Mouse (Mus musculus) G1E (cell line): Measurements from ENCODE around the gene Plaur. TPM values are rescaled to one million over a fixed set of nuclear protein-coding genes. Genes with fewer than 3 reads are reported as not detected.
A peak's percentile ranks its signal among the peaks of the same experiment; 100 is the strongest.
"Not testable (repeated sequence)": the region's sequence is repeated elsewhere in the genome, so short reads cannot be mapped to it uniquely, and the experiment has no call there.

Experiments
- ATAC-seq: 2 replicates; pipeline ENCODE4 v1.8.0; 2016; ENCODE audit warnings: mild to moderate bottlenecking; ENCODE audit not compliant: insufficient number of reproducible peaks, poor library complexity, low FRiP score, severe bottlenecking; ENCODE audit errors: extremely low read depth
- DNase-seq: peaks from one replicate; pipeline ENCODE4 v3.0.0; 2012; ENCODE audit warnings: low spot score
- H3K27me3 ChIP-seq: 2 replicates; pipeline ENCODE4 v1.6.1; 2012; ENCODE audit warnings: mild to moderate bottlenecking, low read length, inconsistent platforms; ENCODE audit not compliant: insufficient read depth
- H3K36me3 ChIP-seq: replicated peaks from 2 replicates; pipeline ENCODE3; 2012; ENCODE audit warnings: mild to moderate bottlenecking, inconsistent platforms
- H3K4me1 ChIP-seq: 2 replicates; pipeline ENCODE4 v1.6.1; 2012; ENCODE audit warnings: low read depth, low read length, inconsistent platforms, mixed read lengths; ENCODE audit not compliant: insufficient read depth
- H3K4me3 ChIP-seq: 2 replicates; pipeline ENCODE4 v1.5.1; 2012; ENCODE audit warnings: low read depth, mild to moderate bottlenecking, inconsistent platforms, low read length, moderate library complexity, mixed read lengths
- H3K9me3 ChIP-seq: replicated peaks from 2 replicates; pipeline ENCODE4 v1.6.1; 2012; ENCODE audit warnings: inconsistent platforms
- CTCF ChIP-seq: IDR thresholded peaks from 2 replicates; pipeline ENCODE4 v1.5.1; 2012; ENCODE audit warnings: low read depth, low read length, inconsistent platforms, mixed read lengths
- GATA1 ChIP-seq: IDR thresholded peaks from 2 replicates; pipeline ENCODE4 v1.6.1; 2012; ENCODE audit warnings: borderline replicate concordance, low read length, inconsistent platforms, mixed read lengths
- GATA2 ChIP-seq: IDR thresholded peaks from 2 replicates; pipeline ENCODE4 v1.6.1; 2012; ENCODE audit warnings: low read depth, low read length, inconsistent platforms, borderline replicate concordance
- POLR2AphosphoS5 ChIP-seq: IDR thresholded peaks from 2 replicates; pipeline ENCODE4 v1.6.1; 2012; ENCODE audit warnings: low read depth, low read length, inconsistent platforms; ENCODE audit not compliant: insufficient replicate concordance
- TAL1 ChIP-seq: conservative IDR thresholded peaks from 2 replicates; pipeline ENCODE4 v1.6.1; 2012; ENCODE audit warnings: low read depth, low read length, inconsistent platforms, mixed read lengths
- polyA plus RNA-seq: library from polyadenylated mRNA; stranded (reverse); fragments of >175 nt; gene quantifications from 2 replicates; pipeline ENCODE4 v1.2.3, GENCODE M21; 2012
- total RNA-seq, 2 experiments: library from RNA; stranded (forward) in 1 of 2; stranded (reverse) in 1 of 2; fragments of 200-1000 nt in 1 of 2; fragments of >200 nt in 1 of 2; fragmentation: Nextera tagmentation in 1 of 2; gene quantifications; 2 replicates each; pipeline ENCODE4 v1.2.3; 2014 to 2017

Gene Plaur
- total and polyA plus RNA-seq, 3 experiments, result 0.11 to 0.17 TPM; not detected in 1

- Histone ChIP-seq H3K4me3 (no peak within 1 kb of the TSS), H3K36me3 (peaks cover 47% of the 10 kb centered on the region), H3K27me3 (no peaks in the 10 kb centered on the region), H3K9me3 (no peaks in the 10 kb centered on the region), H3K4me1 (peaks cover 12% of the 10 kb centered on the region)
- DNase-seq, result no peak
- no peak for ATAC-seq
- TF ChIP-seq CTCF (no peak), GATA2 (no peak), TAL1 (no peak), GATA1 (no peak), POLR2AphosphoS5 (no peak)
These were observed 50.1 kb downstream of the Plaur start, which contains the start of gene AC161166.1 for GRCm38 (mm10) chr7:24512355-24512754. TSS of gene AC161166.1 (minus strand) at chr7:24512455.

GRCm38 (mm10) chr7:24516319-24516718 is 54.0 kb downstream of the Plaur start:
- H3K9me3 ChIP-seq, H3K4me3 ChIP-seq, H3K4me1 ChIP-seq, ATAC-seq, H3K27me3 ChIP-seq: not testable (repeated sequence)
- DNase-seq, result peak; percentile 22
- H3K36me3 ChIP-seq, result peaks cover 38% of the 10 kb centered on the region
- TF ChIP-seq CTCF, result peak; percentile 7; the same call in 1 of the 2 replicates

GRCm38 (mm10) chr7:24517077-24517476 is 54.8 kb downstream of the Plaur start:
- Histone ChIP-seq H3K9me3 (no peaks in the 10 kb centered on the region), H3K36me3 (peaks cover 31% of the 10 kb centered on the region), H3K4me1 (no peaks in the 10 kb centered on the region; the same call in 1 of the 2 replicates), H3K4me3 (no peak overlapping the region), H3K27me3 (peaks cover 8% of the 10 kb centered on the region; the same call in 1 of the 2 replicates)
- DNase-seq, result no peak
- TF ChIP-seq TAL1, result no peak
- no peak for TF ChIP-seq GATA2
- TF ChIP-seq POLR2AphosphoS5, result no peak
- TF ChIP-seq CTCF, result no peak
- no peak for TF ChIP-seq GATA1
- ATAC-seq, result no peak

GRCm38 (mm10) chr7:24517654-24518053 is 55.4 kb downstream of the Plaur start:
- DNase-seq, result no peak
- Histone ChIP-seq H3K4me1 (no peaks in the 10 kb centered on the region; the same call in 1 of the 2 replicates), H3K36me3 (peaks cover 25% of the 10 kb centered on the region), H3K27me3 (peaks cover 12% of the 10 kb centered on the region; the same call in 1 of the 2 replicates), H3K4me3 (no peak overlapping the region), H3K9me3 (no peaks in the 10 kb centered on the region)
- no peak for ATAC-seq
- no peak for TF ChIP-seq GATA1
- TF ChIP-seq TAL1, result no peak
- no peak for TF ChIP-seq CTCF
- no peak for TF ChIP-seq POLR2AphosphoS5
- TF ChIP-seq GATA2, result no peak

DNA sequence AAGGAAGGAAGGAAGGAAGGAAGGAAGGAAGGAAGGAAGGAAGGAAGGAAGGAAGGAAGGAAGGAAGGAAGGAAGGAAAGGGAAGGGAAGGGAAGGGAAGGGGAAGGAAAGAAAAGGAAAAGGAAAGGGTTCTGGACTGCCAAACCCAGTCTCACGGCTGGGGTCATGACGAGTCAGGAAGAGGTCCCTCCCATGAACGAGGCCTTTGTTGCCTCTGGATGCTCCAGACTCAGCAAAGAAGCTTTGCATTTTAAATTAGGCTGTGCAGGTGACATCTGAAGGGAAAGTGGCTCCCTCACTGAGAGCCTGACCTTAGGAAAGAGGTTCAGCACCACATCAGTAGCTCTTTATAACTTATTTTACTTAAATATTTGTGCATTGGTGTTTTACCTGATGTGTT is 56.8 kb downstream of the Plaur start:
- no peak for ATAC-seq
- TF ChIP-seq GATA1 (no peak), CTCF (no peak), POLR2AphosphoS5 (no peak), TAL1 (no peak), GATA2 (no peak)
- Histone ChIP-seq H3K36me3 (peaks cover 16% of the 10 kb centered on the region), H3K27me3 (peaks cover 22% of the 10 kb centered on the region), H3K4me3 (no peak overlapping the region), H3K4me1 (no peaks in the 10 kb centered on the region), H3K9me3 (no peaks in the 10 kb centered on the region)
- DNase-seq, result no peak

DNA sequence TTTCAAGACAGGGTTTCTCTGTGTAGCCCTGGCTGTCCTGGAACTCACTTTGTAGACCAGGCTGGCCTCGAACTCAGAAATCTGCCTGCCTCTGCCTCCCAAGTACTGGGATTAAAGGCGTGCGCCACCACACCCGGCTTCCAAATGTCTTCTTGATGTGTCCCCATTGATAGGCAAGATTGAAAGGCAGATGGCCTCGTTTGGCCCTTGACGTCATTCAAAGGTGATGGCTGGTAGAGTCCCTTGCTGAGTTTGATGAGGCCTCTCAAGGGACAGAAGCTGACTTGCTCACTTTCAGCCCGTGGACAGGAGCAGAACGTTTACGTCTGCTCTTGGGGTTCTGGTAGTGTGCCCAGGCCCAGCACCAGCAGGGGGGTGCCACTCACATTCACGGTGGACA is 57.8 kb downstream of the Plaur start:
- not testable (repeated sequence) for H3K4me3 ChIP-seq, H3K4me1 ChIP-seq, H3K9me3 ChIP-seq, DNase-seq, ATAC-seq, H3K36me3 ChIP-seq
- H3K27me3 ChIP-seq, result peaks cover 22% of the 10 kb centered on the region

DNA sequence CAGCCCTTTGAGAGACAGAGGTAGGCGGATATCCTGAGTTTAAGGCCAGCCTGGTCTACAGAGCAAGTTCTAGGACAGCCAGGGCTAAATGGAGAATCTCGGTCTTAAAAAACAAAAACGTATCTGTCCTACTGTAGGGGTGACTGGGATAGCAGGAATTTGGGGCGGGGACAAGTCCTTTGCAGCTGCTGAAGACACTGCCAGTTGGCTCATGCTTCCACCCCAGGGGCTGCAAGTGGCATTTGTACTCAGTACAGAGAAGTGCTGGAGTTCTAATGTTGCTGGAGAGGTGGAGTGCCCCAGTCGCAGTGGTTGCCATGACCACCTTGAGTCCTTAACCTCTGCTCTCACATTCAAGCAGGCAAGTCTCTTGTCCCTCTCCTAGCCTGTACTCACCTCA is 60.5 kb downstream of the Plaur start:
- H3K9me3 ChIP-seq, result no peaks in the 10 kb centered on the region
- DNase-seq, result no peak
- no peak overlapping the region for H3K4me3 ChIP-seq
- ATAC-seq, result no peak
- no peak for TF ChIP-seq GATA1
- TF ChIP-seq CTCF, result no peak
- H3K27me3 ChIP-seq, result peaks cover 25% of the 10 kb centered on the region
- H3K4me1 ChIP-seq, result 0 out of 2 replicates have a peak, but pooled peaks cover 5% of the 10 kb centered on the region
- no peaks in the 10 kb centered on the region for H3K36me3 ChIP-seq
